Mouse (Mus musculus) testis, adult 10 weeks (tissue): ENCODE data around the gene Fam163b. TPM values are rescaled to one million over a fixed set of nuclear protein-coding genes. Genes with fewer than 3 reads are reported as not detected.

Experiments used
- polyA plus RNA-seq: library from polyadenylated mRNA; stranded (reverse); fragments of 350-450 nt; fragmentation: Illumina TruSeq; extraction: RNeasy Lipid Tissue Mini Kit (QIAGEN cat#74804); gene quantifications from one replicate; pipeline ENCODE4 v1.2.3, GENCODE M21; 2014; ENCODE audit warnings: low read depth, low replicate concordance

Gene Fam163b
- polyA plus RNA-seq: not detected

GRCm38 (mm10) chr2:27141950-27142693, at the start of gene Fam163b:
Fam163b (minus strand) TSS chr2:27142491.

GRCm38 (mm10) chr2:27164796-27165590, 22.7 kb upstream of the Fam163b start, which contains the start of gene Dbh:
Dbh (plus strand) TSS chr2:27165233.

GRCm38 (mm10) chr2:27079152-27079584, 63.1 kb downstream of the Fam163b start, which contains the start of gene Adamtsl2:
Adamtsl2 (plus strand) TSS chr2:27079379.

GRCm38 (mm10) chr2:27071978-27072377, 70.3 kb downstream of the Fam163b start, which contains the start of gene Mymk:
Mymk (minus strand) TSS chr2:27072179.

Other genes starting within 250 kb of the Fam163b start
- gene Surf6, start 239.6 kb downstream of the Fam163b start, polyA plus RNA-seq: 5.9 TPM
- gene Med22, start 231.8 kb downstream of the Fam163b start, polyA plus RNA-seq: 5.3 TPM
- 24.2 TPM for gene Rpl7a, start 231.7 kb downstream of the Fam163b start, polyA plus RNA-seq
- gene Surf2, start 226.1 kb downstream of the Fam163b start, polyA plus RNA-seq: 4.6 TPM
- gene Surf1, start 226.0 kb downstream of the Fam163b start, polyA plus RNA-seq: 13.2 TPM
- gene Surf4, start 208.6 kb downstream of the Fam163b start, polyA plus RNA-seq: 59.1 TPM
- 114 TPM for gene Stkld1, start 208.4 kb downstream of the Fam163b start, polyA plus RNA-seq
- 27.9 TPM for gene Rexo4, start 178.1 kb downstream of the Fam163b start, polyA plus RNA-seq
- not detected for gene Adamts13, start 169.1 kb downstream of the Fam163b start, polyA plus RNA-seq
- gene Cacfd1, start 132.6 kb downstream of the Fam163b start, polyA plus RNA-seq: 5.6 TPM
- gene Slc2a6, start 114.5 kb downstream of the Fam163b start, polyA plus RNA-seq: not detected
- not detected for gene Mymk, start 70.3 kb downstream of the Fam163b start, polyA plus RNA-seq
- gene Adamtsl2, start 63.1 kb downstream of the Fam163b start, polyA plus RNA-seq: not detected
- gene Dbh, start 22.7 kb upstream of the Fam163b start, polyA plus RNA-seq: not detected
- gene Sardh, start 105.8 kb upstream of the Fam163b start, polyA plus RNA-seq: 0.34 TPM